Comparison of ENCODE assay signal across 9 mouse cellular contexts in genomic region chr5:123603496-123603895, GRCm38 (mm10). TPM values are rescaled to one million over a fixed set of nuclear protein-coding genes. Genes with fewer than 3 reads are reported as not detected.
A peak's percentile ranks its signal among the peaks of the same experiment; 100 is the strongest.
DNase-seq lines count a peak whose midpoint lies in the region; ATAC-seq and TF ChIP-seq lines count a peak whose summit lies in the region.
"Had no signal": no experiment of that assay in that cellular context is flagged by ENCODE, and none has a peak within 500 bp of the region (broad histone marks: within the 10 kb centered on the region; RNA-seq: fewer than 3 reads in every experiment).

No protein-coding gene starts in this region.

- no peak overlapping the region for H3K9ac ChIP-seq in forebrain, embryonic 14.5 days (ENCODE audit: low read length)
- no peak overlapping the region for H3K9ac ChIP-seq in neural tube, embryonic 14.5 days (replicated peaks; ENCODE audit: low read depth, low read length)
- H3K9ac ChIP-seq in liver, postnatal 0 days (replicated peaks): no peak overlapping the region
- H3K9ac ChIP-seq: embryonic facial prominence, embryonic 15.5 days had no signal

- WGBS in forebrain, embryonic 14.5 days: 63% methylated on average over 11 of the region's 11 CpGs
- 71% methylated on average over 11 of the region's 11 CpGs for whole genome bisulfite sequencing in forebrain, embryonic 10.5 days
- 34% methylated on average over 11 of the region's 11 CpGs for WGBS in neural tube, embryonic 14.5 days
- WGBS in liver, postnatal 0 days (ENCODE audit: insufficient replicate concordance): 59% methylated on average over 11 of the region's 11 CpGs

- H3K4me3 ChIP-seq in forebrain, embryonic 14.5 days (ENCODE audit: low read depth, low read length): no peak overlapping the region
- no peak overlapping the region for H3K4me3 ChIP-seq in forebrain, embryonic 10.5 days
- no peak overlapping the region for H3K4me3 ChIP-seq in neural tube, embryonic 14.5 days (ENCODE audit: low read depth, low read length)
- H3K4me3 ChIP-seq in liver, postnatal 0 days (ENCODE audit: low read depth, low read length): no peak overlapping the region
- H3K4me3 ChIP-seq: embryonic facial prominence, embryonic 15.5 days had no signal

- ATAC-seq in forebrain, embryonic 14.5 days: no peak
- no peak for ATAC-seq in neural tube, embryonic 14.5 days (ENCODE audit: low read depth)
- ATAC-seq in liver, postnatal 0 days: no peak

- peak; percentile 63 for DNase-seq in forebrain, embryonic 14.5 days (ENCODE audit: low spot score)
- no peak for DNase-seq in forebrain, embryonic 10.5 days (ENCODE audit: extremely low spot score, low spot score)
- peak; percentile 24 for DNase-seq in ovary, postnatal 36 days (ENCODE audit: low spot score)
- no peak for DNase-seq in ovary, postnatal 10 days (ENCODE audit: low spot score)
- DNase-seq in induced T-regulatory cell, adult 2 months (ENCODE audit: low read depth): peak; percentile 83
- no peak for DNase-seq in liver, postnatal 0 days
- DNase-seq in yolk sac, embryonic 10.5 days (ENCODE audit: low spot score): no peak

- TF ChIP-seq EP300 in liver, postnatal 0 days (IDR thresholded peaks at IDR 0.05; ENCODE audit: low read depth): no peak

- no peak overlapping the region for H3K4me2 ChIP-seq in forebrain, embryonic 14.5 days (ENCODE audit: low read length)
- no peak overlapping the region for H3K4me2 ChIP-seq in neural tube, embryonic 14.5 days (ENCODE audit: low read depth, low read length)
- no peak overlapping the region for H3K4me2 ChIP-seq in liver, postnatal 0 days (ENCODE audit: low read depth, low read length)
- H3K4me2 ChIP-seq: embryonic facial prominence, embryonic 15.5 days had no signal

- no peaks in the 10 kb centered on the region for H3K4me1 ChIP-seq in forebrain, embryonic 14.5 days (ENCODE audit: control insufficient read depth, insufficient read depth, low read length)
- no peaks in the 10 kb centered on the region for H3K4me1 ChIP-seq in forebrain, embryonic 10.5 days
- no peaks in the 10 kb centered on the region for H3K4me1 ChIP-seq in neural tube, embryonic 14.5 days (ENCODE audit: control insufficient read depth, insufficient read depth, low read length)
- H3K4me1 ChIP-seq in liver, postnatal 0 days (ENCODE audit: insufficient read depth): no peaks in the 10 kb centered on the region
- H3K4me1 ChIP-seq: embryonic facial prominence, embryonic 15.5 days had no signal

- peaks cover 79% of the 10 kb centered on the region for H3K36me3 ChIP-seq in forebrain, embryonic 14.5 days (ENCODE audit: control insufficient read depth, insufficient read depth, low read length)
- H3K36me3 ChIP-seq in forebrain, embryonic 10.5 days (replicated peaks): peaks cover 84% of the 10 kb centered on the region
- H3K36me3 ChIP-seq in neural tube, embryonic 14.5 days (ENCODE audit: control insufficient read depth, insufficient read depth, low read length): peaks cover 51% of the 10 kb centered on the region
- peaks cover 40% of the 10 kb centered on the region for H3K36me3 ChIP-seq in liver, postnatal 0 days (replicated peaks; ENCODE audit: insufficient read depth, low read length)

- no peak for TF ChIP-seq CTCF in liver, postnatal 0 days (IDR thresholded peaks at IDR 0.05; ENCODE audit: low read depth)

- H3K27ac ChIP-seq in forebrain, embryonic 14.5 days (ENCODE audit: low read depth, low read length): no peak overlapping the region
- H3K27ac ChIP-seq in forebrain, embryonic 10.5 days: no peak overlapping the region
- H3K27ac ChIP-seq in neural tube, embryonic 14.5 days (ENCODE audit: low read depth, low read length): peak overlapping the region; percentile 36; the same call in 1 of the 2 replicates
- no peak overlapping the region for H3K27ac ChIP-seq in liver, postnatal 0 days (ENCODE audit: low read depth)
- H3K27ac ChIP-seq: embryonic facial prominence, embryonic 15.5 days had no signal

- no peaks in the 10 kb centered on the region for H3K27me3 ChIP-seq in forebrain, embryonic 14.5 days (replicated peaks; ENCODE audit: control insufficient read depth, insufficient read depth, low read length)
- H3K27me3 ChIP-seq in forebrain, embryonic 10.5 days (ENCODE audit: poor library complexity, severe bottlenecking): no peaks in the 10 kb centered on the region
- no peaks in the 10 kb centered on the region for H3K27me3 ChIP-seq in neural tube, embryonic 14.5 days (ENCODE audit: control insufficient read depth, insufficient read depth, low read length)
- no peaks in the 10 kb centered on the region for H3K27me3 ChIP-seq in liver, postnatal 0 days (ENCODE audit: insufficient read depth, low read length)
- H3K27me3 ChIP-seq: embryonic facial prominence, embryonic 15.5 days had no signal

- H3K9me3 ChIP-seq in forebrain, embryonic 14.5 days (replicated peaks; ENCODE audit: control insufficient read depth, low read length): no peaks in the 10 kb centered on the region
- H3K9me3 ChIP-seq in forebrain, embryonic 10.5 days: no peaks in the 10 kb centered on the region
- no peaks in the 10 kb centered on the region for H3K9me3 ChIP-seq in neural tube, embryonic 14.5 days (ENCODE audit: control insufficient read depth, low read length)
- no peaks in the 10 kb centered on the region for H3K9me3 ChIP-seq in liver, postnatal 0 days (ENCODE audit: low read length)
- H3K9me3 ChIP-seq: embryonic facial prominence, embryonic 15.5 days had no signal

RNA-seq across cellular contexts. Expression of gene Vps33a, which starts 30.7 kb away (rescaled TPM):
- 43.3 and 51.2 TPM in 2 replicates for polyA plus RNA-seq in forebrain, embryonic 14.5 days (2014; fragmentation: Nextera tagmentation; extraction: Ambion mirVana)
- polyA plus RNA-seq in forebrain, embryonic 10.5 days (2016; fragmentation: Nextera tagmentation; extraction: Ambion mirVana): 31.1 and 34.5 TPM in 2 replicates
- polyA plus RNA-seq in neural tube, embryonic 14.5 days (2014; fragmentation: Nextera tagmentation; extraction: Ambion mirVana): 47.3 and 50.8 TPM in 2 replicates
- polyA plus RNA-seq in liver, postnatal 0 days (2015; fragmentation: Nextera tagmentation; extraction: Ambion mirVana): 11.6 and 11.8 TPM in 2 replicates

Comparison
In these comparisons a context has a peak if more than half of its experiments do, and no peak if none do; other contexts are left out.
1. DNase-seq: peak in forebrain, embryonic 14.5 days (single experiment), ovary, postnatal 36 days (single experiment) and induced T-regulatory cell, adult 2 months (single experiment); none in forebrain, embryonic 10.5 days (single experiment), ovary, postnatal 10 days (single experiment), liver, postnatal 0 days (single experiment) and yolk sac, embryonic 10.5 days (single experiment).